Mouse (Mus musculus): Measurements from ENCODE around the gene C9orf72. TPM values are rescaled to one million over a fixed set of nuclear protein-coding genes. Genes with fewer than 3 reads are reported as not detected.

C9orf72 gene
- polyA plus RNA-seq, 1 experiment from 2014 or later, result 11.6 TPM

DNA sequence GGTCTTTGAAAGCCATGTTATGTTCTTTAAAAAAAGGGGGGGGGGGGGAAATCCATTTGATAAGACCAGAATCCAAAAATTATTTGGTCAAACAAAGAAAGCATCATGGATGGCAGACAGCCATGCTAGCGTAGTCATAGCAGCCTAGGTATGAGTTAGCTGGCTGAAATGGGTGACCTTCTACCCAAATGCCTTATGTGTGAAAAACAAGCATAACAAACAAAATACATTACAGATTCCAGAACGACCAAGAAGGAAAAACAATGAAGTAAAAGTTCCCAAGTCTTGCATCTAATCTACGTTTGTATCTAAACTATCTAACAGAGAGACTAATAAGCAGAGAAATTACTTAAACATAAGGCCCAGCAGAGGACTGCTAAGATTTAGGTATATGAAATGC lies 75.3 kb downstream of the C9orf72 start:
- no peak for ATAC-seq (replicated peaks; ENCODE audit: low FRiP score)
- H3K4me2 ChIP-seq, result no peak overlapping the region
- 83% methylated on average over 3 of the region's 3 CpGs for WGBS

DNA sequence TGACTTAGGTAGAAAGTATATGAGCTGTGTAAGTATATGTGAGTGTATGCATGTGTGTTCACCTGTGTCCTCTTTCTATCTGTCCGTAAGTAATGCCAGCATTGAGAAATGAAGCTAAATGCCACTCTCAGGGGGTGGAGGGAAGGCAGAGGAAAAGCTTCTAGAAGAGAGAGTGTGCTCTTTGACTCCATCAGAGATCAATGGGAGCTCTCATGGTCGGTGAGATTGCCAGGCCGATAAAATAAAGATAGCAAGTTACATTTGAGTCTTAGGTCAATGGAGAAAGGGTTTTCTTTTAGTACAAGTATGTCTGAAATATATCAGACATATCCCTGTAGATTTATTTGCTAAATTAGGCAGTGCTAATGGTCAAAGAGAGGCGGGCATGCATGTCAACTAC lies 77.6 kb downstream of the C9orf72 start:
- WGBS, result 90% methylated on average over 4 of the region's 4 CpGs
- H3K4me2 ChIP-seq, result no peak overlapping the region
- ATAC-seq (replicated peaks; ENCODE audit: low FRiP score), result no peak
- no peak overlapping the region for H3K4me3 ChIP-seq (replicated peaks)
- no peaks in the 10 kb centered on the region for H3K9me3 ChIP-seq (replicated peaks)
- H3K9ac ChIP-seq, result no peak overlapping the region
- no peaks in the 10 kb centered on the region for H3K4me1 ChIP-seq
- no peaks in the 10 kb centered on the region for H3K36me3 ChIP-seq
- H3K27me3 ChIP-seq, result no peaks in the 10 kb centered on the region
- no peak overlapping the region for H3K27ac ChIP-seq

More for the DNA sequence above, 75.3 kb downstream of the C9orf72 start:
- H3K4me3 ChIP-seq (replicated peaks), result no peak overlapping the region
- H3K9me3 ChIP-seq (replicated peaks), result no peaks in the 10 kb centered on the region
- H3K4me1 ChIP-seq, result peaks cover 10% of the 10 kb centered on the region
- H3K27ac ChIP-seq, result no peak overlapping the region
- H3K27me3 ChIP-seq, result no peaks in the 10 kb centered on the region
- H3K9ac ChIP-seq, result no peak overlapping the region
- H3K36me3 ChIP-seq, result no peaks in the 10 kb centered on the region

DNA sequence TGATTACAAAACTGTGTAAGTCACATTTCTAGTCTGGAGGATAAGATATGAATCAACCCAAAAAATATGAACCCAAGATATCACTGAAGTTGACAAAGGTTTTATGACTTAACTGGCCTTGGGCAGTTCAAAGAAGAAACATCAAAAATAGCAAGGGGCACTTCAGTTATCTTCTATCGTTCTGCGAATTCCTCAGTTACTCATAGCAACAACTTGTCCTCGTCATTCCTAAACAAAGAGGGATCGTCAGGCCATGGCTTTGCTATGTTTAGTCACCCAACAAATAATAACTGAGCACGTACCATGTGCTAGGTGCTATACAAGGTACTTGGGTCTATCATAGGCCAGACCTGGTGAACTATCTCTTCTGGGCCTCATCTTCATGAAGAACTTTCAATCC lies 79.4 kb downstream of the C9orf72 start:
- ATAC-seq (replicated peaks; ENCODE audit: low FRiP score), result no peak
- Histone ChIP-seq H3K9me3 (replicated peaks) (no peaks in the 10 kb centered on the region), H3K4me1 (no peaks in the 10 kb centered on the region), H3K4me2 (no peak overlapping the region), H3K36me3 (no peaks in the 10 kb centered on the region), H3K4me3 (replicated peaks) (no peak overlapping the region), H3K27ac (no peak overlapping the region), H3K9ac (no peak overlapping the region), H3K27me3 (no peaks in the 10 kb centered on the region)
- WGBS, result 91% methylated on average over 5 of the region's 5 CpGs

DNA sequence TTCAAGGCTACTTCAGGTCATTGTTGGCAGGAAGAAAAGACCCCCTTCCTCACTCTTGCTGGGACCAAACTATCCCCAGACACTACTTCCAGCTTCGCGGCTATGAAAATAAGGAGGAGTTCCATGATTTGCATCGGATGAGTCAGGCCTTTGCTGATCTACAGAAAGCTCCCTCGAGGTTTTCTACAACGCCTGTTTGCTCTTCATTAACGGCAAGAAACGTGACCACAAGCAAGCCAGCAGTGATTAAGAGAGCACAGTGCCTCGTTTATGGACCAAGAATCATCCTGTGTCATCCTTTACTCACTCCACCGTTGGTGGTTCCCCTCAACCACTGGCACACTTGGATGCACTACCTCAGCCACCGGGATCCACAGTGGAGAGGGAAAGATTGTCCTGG lies 80.2 kb downstream of the C9orf72 start:
- Histone ChIP-seq H3K36me3 (no peaks in the 10 kb centered on the region), H3K9me3 (replicated peaks) (no peaks in the 10 kb centered on the region), H3K9ac (no peak overlapping the region), H3K27me3 (no peaks in the 10 kb centered on the region), H3K4me2 (no peak overlapping the region), H3K4me1 (no peaks in the 10 kb centered on the region), H3K27ac (no peak overlapping the region), H3K4me3 (replicated peaks) (no peak overlapping the region)
- 86% methylated on average over 10 of the region's 10 CpGs for WGBS
- ATAC-seq (replicated peaks; ENCODE audit: low FRiP score), result no peak

- H3K27ac ChIP-seq, result no peak overlapping the region
- H3K9ac ChIP-seq, result no peak overlapping the region
- H3K9me3 ChIP-seq (replicated peaks), result no peaks in the 10 kb centered on the region
- H3K4me2 ChIP-seq, result no peak overlapping the region
- no peak for ATAC-seq (replicated peaks; ENCODE audit: low FRiP score)
- no peaks in the 10 kb centered on the region for H3K4me1 ChIP-seq
- H3K4me3 ChIP-seq (replicated peaks), result no peak overlapping the region
- WGBS, result 62% methylated on average over 12 of the region's 12 CpGs
- no peaks in the 10 kb centered on the region for H3K36me3 ChIP-seq
- no peaks in the 10 kb centered on the region for H3K27me3 ChIP-seq
Observed at GRCm38 (mm10) chr4:35143472-35144102, 82.4 kb downstream of the C9orf72 start.

Other genes starting within 250 kb of the C9orf72 start
- 0.28 TPM in 1 of 2 replicates, not detected in the other for gene Ifnk, start 74.1 kb downstream of the C9orf72 start, polyA plus RNA-seq (2015; fragmentation: Nextera tagmentation; extraction: Ambion mirVana)
- 14.7 and 15.4 TPM in 2 replicates for gene Mob3b, start 68.7 kb downstream of the C9orf72 start, polyA plus RNA-seq (2015; fragmentation: Nextera tagmentation; extraction: Ambion mirVana)